Mouse (Mus musculus) brain, embryonic 14.5 days (tissue): Measurements from ENCODE around the gene Tnfrsf8.

ENCODE experiments used
- CTCF ChIP-seq: fragments of 200-500 bp; IDR thresholded peaks from 2 replicates; pipeline ENCODE4 v1.5.1; 2012; ENCODE audit warnings: inconsistent platforms, mild to moderate bottlenecking, moderate library complexity, borderline replicate concordance; ENCODE audit not compliant: insufficient read depth, insufficient read length; ENCODE audit errors: extremely low read depth
- POLR2A ChIP-seq: fragments of 200-500 bp; IDR thresholded peaks from 2 replicates; pipeline ENCODE4 v1.6.1; 2012; ENCODE audit warnings: mild to moderate bottlenecking, inconsistent platforms, borderline replicate concordance; ENCODE audit not compliant: poor library complexity, insufficient read depth, insufficient read length, severe bottlenecking; ENCODE audit errors: extremely low read depth

DNA sequence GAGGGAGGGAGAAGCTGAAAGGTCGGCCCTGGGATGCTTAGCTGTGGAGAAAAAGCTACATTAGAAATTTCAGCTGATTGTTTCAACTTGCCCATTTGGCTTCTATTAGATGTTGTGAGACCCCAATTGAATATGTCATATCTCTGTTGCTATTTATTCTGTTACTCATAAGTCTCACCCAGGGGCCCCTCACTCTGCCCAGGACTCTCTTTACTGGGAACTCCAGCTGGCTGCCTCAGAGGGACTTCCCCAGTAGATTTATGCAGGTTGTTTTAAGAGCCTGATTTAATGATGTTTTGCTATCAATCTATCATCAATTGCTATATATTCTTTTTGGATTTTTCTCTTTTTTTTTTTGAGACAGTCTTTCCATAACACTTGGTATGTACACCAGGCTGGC, 21.1 kb upstream of the Tnfrsf8 start:
- TF ChIP-seq CTCF (no peak), POLR2A (no peak)
